Mouse (Mus musculus) c-Kit-positive CD71-negative TER-119-negative erythroid progenitor cells, embryonic 14.5 days (primary cell): ENCODE data around the gene Aplnr.

ENCODE experiments used
- DNase-seq: peaks from one replicate; pipeline ENCODE4 v3.0.0-alpha.2; 2013; ENCODE audit warnings: low read depth

The Aplnr gene

DNA sequence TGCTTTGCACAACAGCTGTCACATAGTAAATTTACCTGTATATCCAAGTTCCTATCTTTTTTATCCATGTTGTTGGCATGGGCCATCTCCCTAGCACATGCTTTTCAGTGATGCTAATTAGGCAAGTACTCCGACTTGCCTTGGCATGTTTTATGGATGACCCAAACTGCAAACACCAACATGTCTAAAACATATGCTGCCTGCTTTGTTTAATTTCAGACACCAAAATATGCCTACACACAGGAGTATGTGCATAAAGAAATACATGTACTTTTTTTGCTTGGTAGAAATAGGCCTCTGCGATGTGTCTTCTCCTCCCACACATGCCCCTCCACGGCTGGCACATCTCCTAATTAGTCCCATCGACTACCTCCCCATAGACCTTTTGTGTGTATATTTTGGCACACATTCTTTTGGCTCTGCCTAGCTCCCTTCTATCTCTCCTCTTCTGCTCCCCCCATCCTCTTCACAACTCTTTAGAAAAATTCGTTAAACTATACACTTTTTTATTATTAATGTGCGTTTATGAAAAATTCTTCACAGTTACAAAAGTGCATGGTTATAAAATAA lies 51.6 kb downstream of the Aplnr start:
- no peak for DNase-seq
